Mouse (Mus musculus) neural tube, embryonic 11.5 days (tissue): ENCODE measurements around the gene Pdzd2. TPM values are rescaled to one million over a fixed set of nuclear protein-coding genes. Genes with fewer than 3 reads are reported as not detected.

Source experiments
- ATAC-seq: fragments of 200-750 bp; cut with Nextera tagmentation; 2 replicates; pipeline ENCODE4 v1.8.0; 2017; ENCODE audit warnings: moderate number of reproducible peaks, mild to moderate bottlenecking, moderate TSS enrichment, moderate library complexity; ENCODE audit not compliant: insufficient read depth, low FRiP score, low TSS enrichment
- DNase-seq: peaks from one replicate; pipeline ENCODE4 v3.0.0-alpha.2; 2015; ENCODE audit warnings: low spot score
- H3K27ac ChIP-seq: fragments of 300-500 bp; sonication (generic); 2 replicates; pipeline ENCODE4 v1.5.1; 2014; ENCODE audit warnings: low read depth, mild to moderate bottlenecking, low read length
- H3K27me3 ChIP-seq: fragments of 300-500 bp; sonication (generic); 2 replicates; pipeline ENCODE4 v1.6.1; 2014; ENCODE audit warnings: mild to moderate bottlenecking, low read length, mixed read lengths; ENCODE audit not compliant: control insufficient read depth, insufficient read depth
- H3K36me3 ChIP-seq: fragments of 300-500 bp; sonication (generic); 2 replicates; pipeline ENCODE4 v1.6.1; 2014; ENCODE audit warnings: mild to moderate bottlenecking, low read length, moderate library complexity, mixed read lengths; ENCODE audit not compliant: control insufficient read depth, insufficient read depth
- H3K4me1 ChIP-seq: fragments of 300-500 bp; sonication (generic); 2 replicates; pipeline ENCODE4 v1.6.1; 2014; ENCODE audit warnings: low read length, mixed read lengths; ENCODE audit not compliant: control insufficient read depth, insufficient read depth
- H3K4me2 ChIP-seq: fragments of 300-500 bp; sonication (generic); 2 replicates; pipeline ENCODE4 v1.6.1; 2014; ENCODE audit warnings: low read depth, mild to moderate bottlenecking, moderate library complexity
- H3K4me3 ChIP-seq: fragments of 300-500 bp; sonication (generic); 2 replicates; pipeline ENCODE4 v1.5.1; 2014; ENCODE audit warnings: low read depth, low read length
- H3K9ac ChIP-seq: fragments of 300-500 bp; sonication (generic); 2 replicates; pipeline ENCODE4 v1.6.1; 2014; ENCODE audit warnings: mild to moderate bottlenecking, low read length
- H3K9me3 ChIP-seq: fragments of 300-500 bp; sonication (generic); 2 replicates; pipeline ENCODE4 v1.6.1; 2016; ENCODE audit warnings: low read length; ENCODE audit not compliant: control insufficient read depth
- WGBS: fragments of 180-500 bp; shearing (Covaris S2); extraction: QIAGEN DNeasy Blood & Tissue Kit; methylation state at CpG from one replicate; pipeline ENCODE4 v1.1.7; 2014; 5-methylcytosine and 5-hydroxymethylcytosine counted together
- polyA plus RNA-seq: library from polyadenylated mRNA; unstranded; fragments of >200 nt; fragmentation: Nextera tagmentation; extraction: Ambion mirVana; gene quantifications from 2 replicates; pipeline ENCODE4 v1.2.1, GENCODE M21; 2014

The Pdzd2 gene
- polyA plus RNA-seq, 1 experiment from 2014 or later: 4.8 TPM

GRCm38 (mm10) chr15:12718819-12719218, 20.9 kb downstream of the Pdzd2 start:
- no peaks in the 10 kb centered on the region for H3K4me1 ChIP-seq
- H3K9ac ChIP-seq: no peak overlapping the region
- H3K27me3 ChIP-seq: no peaks in the 10 kb centered on the region
- no peak overlapping the region for H3K4me2 ChIP-seq
- ATAC-seq: no peak
- no peak overlapping the region for H3K27ac ChIP-seq
- DNase-seq: no peak
- 82% methylated on average over 14 of the region's 14 CpGs for WGBS
- no peak overlapping the region for H3K4me3 ChIP-seq
- H3K9me3 ChIP-seq: no peaks in the 10 kb centered on the region
- H3K36me3 ChIP-seq: no peaks in the 10 kb centered on the region

- Histone ChIP-seq H3K9me3 (no peaks in the 10 kb centered on the region), H3K27me3 (no peaks in the 10 kb centered on the region)
- 87% methylated on average over 3 of the region's 3 CpGs for WGBS
Observed at GRCm38 (mm10) chr15:12717410-12717809, 22.3 kb downstream of the Pdzd2 start.

GRCm38 (mm10) chr15:12716881-12717280, 22.8 kb downstream of the Pdzd2 start:
- Histone ChIP-seq H3K4me3 (no peak overlapping the region), H3K36me3 (no peaks in the 10 kb centered on the region), H3K27ac (no peak overlapping the region), H3K4me1 (no peaks in the 10 kb centered on the region), H3K27me3 (no peaks in the 10 kb centered on the region), H3K9ac (no peak overlapping the region), H3K9me3 (no peaks in the 10 kb centered on the region), H3K4me2 (no peak overlapping the region)
- ATAC-seq (no peak), DNase-seq (no peak)
- WGBS: 89% methylated on average over 8 of the region's 8 CpGs

More at GRCm38 (mm10) chr15:12717410-12717809, 22.3 kb downstream of the Pdzd2 start:
- DNase-seq (no peak), ATAC-seq (no peak)
- no peak overlapping the region for H3K9ac ChIP-seq
- H3K4me1 ChIP-seq: no peaks in the 10 kb centered on the region
- no peak overlapping the region for H3K4me2 ChIP-seq
- H3K27ac ChIP-seq: no peak overlapping the region
- H3K36me3 ChIP-seq: no peaks in the 10 kb centered on the region
- no peak overlapping the region for H3K4me3 ChIP-seq

GRCm38 (mm10) chr15:12714322-12714721, 25.4 kb downstream of the Pdzd2 start:
- H3K36me3 ChIP-seq: no peaks in the 10 kb centered on the region
- no peak for DNase-seq
- H3K4me2 ChIP-seq: no peak overlapping the region
- no peaks in the 10 kb centered on the region for H3K4me1 ChIP-seq
- no peak overlapping the region for H3K27ac ChIP-seq
- H3K9ac ChIP-seq: no peak overlapping the region
- no peak for ATAC-seq
- H3K4me3 ChIP-seq: no peak overlapping the region
- 92% methylated on average over 2 of the region's 2 CpGs for WGBS
- H3K27me3 ChIP-seq: no peaks in the 10 kb centered on the region
- H3K9me3 ChIP-seq: no peaks in the 10 kb centered on the region

- Histone ChIP-seq H3K4me3 (no peak overlapping the region), H3K4me2 (no peak overlapping the region), H3K36me3 (no peaks in the 10 kb centered on the region), H3K9ac (no peak overlapping the region), H3K27me3 (no peaks in the 10 kb centered on the region), H3K9me3 (no peaks in the 10 kb centered on the region), H3K27ac (no peak overlapping the region), H3K4me1 (no peaks in the 10 kb centered on the region)
- ATAC-seq: no peak
- 90% methylated on average over 2 of the region's 2 CpGs for WGBS
- no peak for DNase-seq
Observed at GRCm38 (mm10) chr15:12713216-12713615, 26.5 kb downstream of the Pdzd2 start.

- H3K36me3 ChIP-seq: no peaks in the 10 kb centered on the region
- DNase-seq (no peak), ATAC-seq (no peak)
- H3K4me1 ChIP-seq: no peaks in the 10 kb centered on the region
- no peak overlapping the region for H3K27ac ChIP-seq
- H3K9me3 ChIP-seq: no peaks in the 10 kb centered on the region
- H3K27me3 ChIP-seq: no peaks in the 10 kb centered on the region
- no peak overlapping the region for H3K9ac ChIP-seq
- H3K4me2 ChIP-seq: no peak overlapping the region
- H3K4me3 ChIP-seq: no peak overlapping the region
- WGBS: 95% methylated on average over 3 of the region's 3 CpGs
Observed at GRCm38 (mm10) chr15:12710036-12710435, 29.7 kb downstream of the Pdzd2 start.

- ATAC-seq (no peak), DNase-seq (no peak)
- Histone ChIP-seq H3K9me3 (no peaks in the 10 kb centered on the region), H3K9ac (no peak overlapping the region), H3K4me2 (no peak overlapping the region), H3K36me3 (no peaks in the 10 kb centered on the region), H3K27me3 (no peaks in the 10 kb centered on the region), H3K4me3 (no peak overlapping the region), H3K27ac (no peak overlapping the region), H3K4me1 (no peaks in the 10 kb centered on the region)
- WGBS: 0% methylated on average over 1 of the region's 1 CpGs
Observed at GRCm38 (mm10) chr15:12708297-12708696, 31.4 kb downstream of the Pdzd2 start.

- no peaks in the 10 kb centered on the region for H3K4me1 ChIP-seq
- no peaks in the 10 kb centered on the region for H3K36me3 ChIP-seq
- no peak for ATAC-seq
- DNase-seq: no peak
- no peak overlapping the region for H3K9ac ChIP-seq
- no peak overlapping the region for H3K27ac ChIP-seq
- H3K4me2 ChIP-seq: no peak overlapping the region
- H3K4me3 ChIP-seq: no peak overlapping the region
- H3K9me3 ChIP-seq: no peaks in the 10 kb centered on the region
- H3K27me3 ChIP-seq: no peaks in the 10 kb centered on the region
- 68% methylated on average over 3 of the region's 3 CpGs for WGBS
Observed at GRCm38 (mm10) chr15:12706902-12707301, 32.8 kb downstream of the Pdzd2 start.

- H3K9me3 ChIP-seq: no peaks in the 10 kb centered on the region
- H3K4me2 ChIP-seq: no peak overlapping the region
- no peaks in the 10 kb centered on the region for H3K27me3 ChIP-seq
- H3K27ac ChIP-seq: no peak overlapping the region
- no peak overlapping the region for H3K4me3 ChIP-seq
- no peak overlapping the region for H3K9ac ChIP-seq
- DNase-seq (no peak), ATAC-seq (no peak)
- 51% methylated on average over 9 of the region's 9 CpGs for WGBS
- H3K4me1 ChIP-seq: no peaks in the 10 kb centered on the region
- H3K36me3 ChIP-seq: no peaks in the 10 kb centered on the region
Observed at GRCm38 (mm10) chr15:12700367-12700766, 39.4 kb downstream of the Pdzd2 start.
